Mouse (Mus musculus): ENCODE data around the gene Sorcs3.
A peak's percentile ranks its signal among the peaks of the same experiment; 100 is the strongest.

Sorcs3 gene

GRCm38 (mm10) chr19:48283217-48283616, 77.4 kb downstream of the Sorcs3 start:
- no peak for DNase-seq (ENCODE audit: low spot score in 2 of 2)

- DNase-seq (ENCODE audit: low spot score in 2 of 2): peak; percentile 32 to 41
These were observed 79.9 kb downstream of the Sorcs3 start for GRCm38 (mm10) chr19:48285602-48286225.

- no peak for DNase-seq (ENCODE audit: low spot score in 2 of 2)
These were observed 88.4 kb downstream of the Sorcs3 start for GRCm38 (mm10) chr19:48294251-48294650.

- DNase-seq (ENCODE audit: low spot score in 2 of 2): no peak
These were observed 92.6 kb downstream of the Sorcs3 start for GRCm38 (mm10) chr19:48298384-48298783.

- no peak for DNase-seq (ENCODE audit: low spot score in 2 of 2)
These were observed 94.8 kb downstream of the Sorcs3 start for GRCm38 (mm10) chr19:48300440-48301231.

GRCm38 (mm10) chr19:48301300-48301699, 95.5 kb downstream of the Sorcs3 start:
- DNase-seq (ENCODE audit: low spot score in 2 of 2): no peak

- DNase-seq (ENCODE audit: low spot score in 2 of 2): no peak
These were observed 102.5 kb downstream of the Sorcs3 start for GRCm38 (mm10) chr19:48308341-48308740.

- DNase-seq (ENCODE audit: low spot score in 2 of 2): no peak
These were observed 103.9 kb downstream of the Sorcs3 start for GRCm38 (mm10) chr19:48309531-48310337.

GRCm38 (mm10) chr19:48310338-48310710, 104.5 kb downstream of the Sorcs3 start:
- no peak for DNase-seq (ENCODE audit: low spot score in 2 of 2)

GRCm38 (mm10) chr19:48313776-48314175, 108.0 kb downstream of the Sorcs3 start:
- DNase-seq (ENCODE audit: low spot score in 2 of 2): no peak

- no peak for DNase-seq (ENCODE audit: low spot score in 2 of 2)
These were observed 121.3 kb downstream of the Sorcs3 start for GRCm38 (mm10) chr19:48327115-48327514.

GRCm38 (mm10) chr19:48328171-48328570, 122.3 kb downstream of the Sorcs3 start:
- no peak for DNase-seq (ENCODE audit: low spot score in 2 of 2)

GRCm38 (mm10) chr19:48331640-48332039, 125.8 kb downstream of the Sorcs3 start:
- DNase-seq (ENCODE audit: low spot score in 2 of 2): no peak

- no peak for DNase-seq (ENCODE audit: low spot score in 2 of 2)
These were observed 127.3 kb downstream of the Sorcs3 start for GRCm38 (mm10) chr19:48333085-48333484.

- no peak for DNase-seq (ENCODE audit: low spot score in 2 of 2)
These were observed 131.6 kb downstream of the Sorcs3 start for GRCm38 (mm10) chr19:48337461-48337860.

GRCm38 (mm10) chr19:48338098-48338497, 132.3 kb downstream of the Sorcs3 start:
- DNase-seq (ENCODE audit: low spot score in 2 of 2): no peak

- DNase-seq (ENCODE audit: low spot score in 2 of 2): no peak
These were observed 136.9 kb downstream of the Sorcs3 start for GRCm38 (mm10) chr19:48342770-48343169.

- DNase-seq (ENCODE audit: low spot score in 2 of 2): no peak
These were observed 137.6 kb downstream of the Sorcs3 start for GRCm38 (mm10) chr19:48343442-48343841.

GRCm38 (mm10) chr19:48347116-48347515, 141.3 kb downstream of the Sorcs3 start:
- no peak for DNase-seq (ENCODE audit: low spot score in 2 of 2)

- no peak for DNase-seq (ENCODE audit: low spot score in 2 of 2)
These were observed 151.0 kb downstream of the Sorcs3 start for GRCm38 (mm10) chr19:48356806-48357205.

GRCm38 (mm10) chr19:48362167-48362566, 156.3 kb downstream of the Sorcs3 start:
- DNase-seq (ENCODE audit: low spot score in 2 of 2): no peak

GRCm38 (mm10) chr19:48368056-48368455, 162.2 kb downstream of the Sorcs3 start:
- DNase-seq (ENCODE audit: low spot score in 2 of 2): peak; percentile 64 to 73
